Mouse (Mus musculus) myocyte (in vitro differentiated cells): ENCODE data around the gene Zswim8. TPM values are rescaled to one million over a fixed set of nuclear protein-coding genes. Genes with fewer than 3 reads are reported as not detected.

Experiments used
- H3K27me3 ChIP-seq: one replicate; pipeline ENCODE4 v1.6.1; 2011; ENCODE audit not compliant: control insufficient read depth, insufficient read depth, insufficient read length
- H3K36me3 ChIP-seq: one replicate; pipeline ENCODE4 v1.6.1; 2011; ENCODE audit not compliant: control insufficient read depth, insufficient read depth
- H3K4me2 ChIP-seq: one replicate; pipeline ENCODE4 v1.6.1; 2011; ENCODE audit warnings: low read depth, control low read depth
- H3K4me3 ChIP-seq: one replicate; pipeline ENCODE4 v1.5.1; 2011; ENCODE audit warnings: mild to moderate bottlenecking, control low read depth, moderate library complexity
- H3K79me2 ChIP-seq: one replicate; pipeline ENCODE4 v1.6.1; 2011; ENCODE audit not compliant: control insufficient read depth, insufficient read depth
- H3ac ChIP-seq: one replicate; pipeline ENCODE4 v1.6.1; 2011; ENCODE audit not compliant: control insufficient read depth, insufficient read length
- CEBPB ChIP-seq: IDR thresholded peaks from 2 replicates; pipeline ENCODE4 v1.6.1; 2011; ENCODE audit warnings: mild to moderate bottlenecking, moderate library complexity; ENCODE audit not compliant: poor library complexity, insufficient read depth, severe bottlenecking
- E2F4 ChIP-seq: IDR thresholded peaks from one replicate; pipeline ENCODE4 v1.6.1; 2011; ENCODE audit warnings: mild to moderate bottlenecking, control low read depth, moderate library complexity; ENCODE audit not compliant: insufficient read depth
- MAX ChIP-seq: IDR thresholded peaks from one replicate; pipeline ENCODE4 v1.6.1; 2011; ENCODE audit warnings: low read depth, mild to moderate bottlenecking, control low read depth
- MYOD1 ChIP-seq, 3 experiments: IDR thresholded peaks; one replicate each; pipeline ENCODE4 v1.6.1; 2011; ENCODE audit warnings: control low read depth in 2 of 3, low read depth in 2 of 3, mild to moderate bottlenecking in 2 of 3, moderate library complexity in 1 of 3; ENCODE audit not compliant: insufficient read length in 2 of 3, control insufficient read depth in 1 of 3
- MYOG ChIP-seq, 3 experiments: IDR thresholded peaks; one replicate each; pipeline ENCODE4 v1.6.1; 2011; ENCODE audit warnings: control low read depth in 2 of 3, low read depth in 2 of 3, mild to moderate bottlenecking in 2 of 3; ENCODE audit not compliant: insufficient read length in 2 of 3, control insufficient read depth in 1 of 3, insufficient read depth in 1 of 3
- POLR2A ChIP-seq: IDR thresholded peaks from one replicate; pipeline ENCODE4 v1.6.1; 2011; ENCODE audit warnings: low read depth, mild to moderate bottlenecking, control low read depth, moderate library complexity; ENCODE audit not compliant: insufficient read length
- POLR2AphosphoS2 ChIP-seq: IDR thresholded peaks from one replicate; pipeline ENCODE4 v1.6.1; 2011; ENCODE audit warnings: low read depth, control low read depth; ENCODE audit not compliant: insufficient read length
- REST ChIP-seq: IDR thresholded peaks from one replicate; pipeline ENCODE4 v1.6.1; 2011; ENCODE audit warnings: mild to moderate bottlenecking, control low read depth, moderate library complexity; ENCODE audit not compliant: insufficient read depth, insufficient read length
- SRF ChIP-seq: IDR thresholded peaks from one replicate; pipeline ENCODE4 v1.6.1; 2011; ENCODE audit warnings: low read depth; ENCODE audit not compliant: control insufficient read depth, insufficient read length
- TCF12 ChIP-seq: IDR thresholded peaks from one replicate; pipeline ENCODE4 v1.6.1; 2011; ENCODE audit warnings: mild to moderate bottlenecking, control low read depth; ENCODE audit not compliant: poor library complexity, insufficient read depth, severe bottlenecking
- TCF3 ChIP-seq: IDR thresholded peaks from one replicate; pipeline ENCODE4 v1.6.1; 2011; ENCODE audit warnings: low read depth, control low read depth; ENCODE audit not compliant: insufficient read length
- USF1 ChIP-seq: IDR thresholded peaks from one replicate; pipeline ENCODE4 v1.6.1; 2011; ENCODE audit warnings: low read depth, mild to moderate bottlenecking, control low read depth, moderate library complexity
- polyA plus RNA-seq: library from polyadenylated mRNA; unstranded; fragments of >200 nt; fragmentation: generic; extraction: Trizol; gene quantifications from one replicate; pipeline ENCODE4 v1.2.1, GENCODE M21; 2012; ENCODE audit warnings: missing spikeins

Gene Zswim8
- polyA plus RNA-seq, 1 experiment, result 74.9 TPM

DNA sequence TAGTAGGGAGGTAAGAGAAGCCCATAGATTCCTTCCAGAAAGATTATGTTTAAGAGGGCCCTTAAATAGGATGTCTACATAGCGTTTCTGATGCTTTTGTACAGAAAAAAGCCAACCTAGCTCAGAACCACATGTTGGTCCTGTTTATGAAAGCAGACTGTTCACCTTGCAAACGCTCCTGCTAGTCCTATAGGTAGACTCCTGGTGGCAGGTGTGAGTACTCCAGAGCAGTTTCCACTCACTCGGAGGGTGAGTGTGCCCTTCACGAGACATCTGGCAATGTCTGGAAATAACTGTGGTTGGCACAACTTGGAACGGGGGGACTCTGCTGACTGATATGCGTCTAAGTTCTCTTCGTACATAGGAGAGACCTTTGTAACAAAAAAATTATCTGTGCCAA, 60.6 kb downstream of the Zswim8 start:
- Histone ChIP-seq H3K4me2 (no peak overlapping the region), H3ac (no peak overlapping the region), H3K36me3 (peaks cover 45% of the 10 kb centered on the region), H3K79me2 (peaks cover 20% of the 10 kb centered on the region), H3K4me3 (no peak overlapping the region), H3K27me3 (no peaks in the 10 kb centered on the region)
- TF ChIP-seq USF1, result no peak
- no peak for TF ChIP-seq MAX
- TF ChIP-seq CEBPB, result no peak
- TF ChIP-seq POLR2AphosphoS2, result no peak
- no peak for TF ChIP-seq REST
- TF ChIP-seq E2F4, result no peak

- H3ac ChIP-seq, result no peak overlapping the region
- peak; percentile 94 for TF ChIP-seq SRF
- no peak for TF ChIP-seq POLR2AphosphoS2
- TF ChIP-seq TCF3, result no peak
- H3K27me3 ChIP-seq, result no peaks in the 10 kb centered on the region
- H3K4me2 ChIP-seq, result peak overlapping the region; percentile 28
- H3K36me3 ChIP-seq, result peaks cover 41% of the 10 kb centered on the region
- peaks cover 23% of the 10 kb centered on the region for H3K79me2 ChIP-seq
- no peak overlapping the region for H3K4me3 ChIP-seq
These were observed 61.2 kb downstream of the Zswim8 start for GRCm38 (mm10) chr14:20768581-20768980.

DNA sequence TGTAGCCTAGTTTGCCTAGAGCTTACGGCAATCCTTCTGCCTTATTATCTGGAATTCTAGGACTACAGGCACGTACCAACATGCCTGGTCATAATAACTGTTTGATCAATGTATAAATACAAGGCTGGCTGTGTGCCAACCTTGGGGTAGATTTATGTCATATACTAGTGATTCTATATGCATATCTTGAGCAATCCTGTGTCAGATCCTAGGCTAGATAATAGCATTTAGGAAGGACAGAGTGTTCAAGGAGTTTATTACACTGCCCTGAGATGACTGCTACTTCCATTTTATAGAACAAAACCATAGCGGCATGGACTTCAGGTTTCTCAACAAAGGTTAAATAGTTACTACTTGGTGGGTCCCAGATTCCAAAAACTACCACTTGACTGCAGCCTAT, 64.6 kb downstream of the Zswim8 start:
- peaks cover 30% of the 10 kb centered on the region for H3K36me3 ChIP-seq
- H3K4me2 ChIP-seq, result no peak overlapping the region
- no peak overlapping the region for H3K4me3 ChIP-seq
- no peak for TF ChIP-seq MYOG (IDR thresholded peaks at IDR 0.05; ENCODE audit: control insufficient read depth in 1 of 3, insufficient read depth in 1 of 3, insufficient read length in 2 of 3, low read depth in 2 of 3)
- TF ChIP-seq MAX, result no peak
- peaks cover 56% of the 10 kb centered on the region for H3K79me2 ChIP-seq
- H3K27me3 ChIP-seq, result no peaks in the 10 kb centered on the region
- H3ac ChIP-seq, result no peak overlapping the region

DNA sequence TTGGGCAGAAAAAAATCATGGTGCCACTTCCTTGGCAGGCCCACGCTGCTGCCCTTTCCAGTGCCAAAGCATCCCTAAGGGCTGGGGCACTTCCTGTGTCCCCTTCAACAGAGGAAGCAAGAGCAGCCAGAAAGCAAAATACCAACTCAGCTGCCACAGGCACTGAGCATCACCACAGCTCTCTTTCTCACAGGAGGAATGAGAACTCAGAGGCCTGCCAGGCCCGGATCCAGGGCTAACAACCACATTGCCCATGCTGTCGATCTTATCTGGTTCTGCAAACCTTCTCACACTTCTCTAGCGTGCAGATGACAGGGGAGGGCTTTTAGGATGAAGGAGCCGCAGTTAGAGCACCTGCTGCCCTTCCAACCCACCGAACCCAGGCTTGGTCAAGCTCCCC, 65.5 kb downstream of the Zswim8 start:
- no peak overlapping the region for H3K4me2 ChIP-seq
- no peaks in the 10 kb centered on the region for H3K27me3 ChIP-seq
- peaks cover 31% of the 10 kb centered on the region for H3K36me3 ChIP-seq
- no peak for TF ChIP-seq SRF
- TF ChIP-seq MAX, result no peak
- no peak for TF ChIP-seq MYOG (IDR thresholded peaks at IDR 0.05; ENCODE audit: control insufficient read depth in 1 of 3, insufficient read depth in 1 of 3, insufficient read length in 2 of 3, low read depth in 2 of 3)
- no peak for TF ChIP-seq CEBPB
- TF ChIP-seq TCF3, result no peak
- TF ChIP-seq POLR2AphosphoS2, result no peak
- no peak for TF ChIP-seq TCF12
- TF ChIP-seq USF1, result no peak
- TF ChIP-seq MYOD1 (IDR thresholded peaks at IDR 0.05; ENCODE audit: control insufficient read depth in 1 of 3, insufficient read length in 2 of 3, low read depth in 2 of 3), result no peak
- TF ChIP-seq REST, result no peak
- TF ChIP-seq POLR2A, result no peak
- TF ChIP-seq E2F4, result no peak
- no peak overlapping the region for H3K4me3 ChIP-seq
- no peak overlapping the region for H3ac ChIP-seq
- H3K79me2 ChIP-seq, result peaks cover 65% of the 10 kb centered on the region

Other genes with a start within 250 kb of the Zswim8 start
- gene Anxa7, start 227.4 kb upstream of the Zswim8 start, polyA plus RNA-seq, result 75.0 TPM
- gene Mss51, start 210.7 kb upstream of the Zswim8 start, polyA plus RNA-seq, result 7.2 TPM
- gene Ppp3cb, start 161.0 kb upstream of the Zswim8 start, polyA plus RNA-seq, result 36.0 TPM
- gene Usp54, start 66.5 kb upstream of the Zswim8 start, polyA plus RNA-seq, result 2.6 TPM
- gene Myoz1, start 51.0 kb upstream of the Zswim8 start, polyA plus RNA-seq, result 8.6 TPM
- 165 TPM for gene Synpo2l, start 39.2 kb upstream of the Zswim8 start, polyA plus RNA-seq
- 68.6 TPM for gene Sec24c, start 33.2 kb upstream of the Zswim8 start, polyA plus RNA-seq
- gene Fut11, start 12.6 kb upstream of the Zswim8 start, polyA plus RNA-seq, result 7.2 TPM
- 111 TPM for gene Chchd1, start 4.5 kb upstream of the Zswim8 start, polyA plus RNA-seq
- 11.9 TPM for gene Ndst2, start 27.0 kb downstream of the Zswim8 start, polyA plus RNA-seq
- gene Camk2g, start 86.5 kb downstream of the Zswim8 start, polyA plus RNA-seq, result 57.2 TPM
- gene Plau, start 129.1 kb downstream of the Zswim8 start, polyA plus RNA-seq, result 40.1 TPM
- gene Vcl, start 221.8 kb downstream of the Zswim8 start, polyA plus RNA-seq, result 104 TPM